Comparison of ENCODE assay signal across 16 mouse cellular contexts in the genomic region with DNA sequence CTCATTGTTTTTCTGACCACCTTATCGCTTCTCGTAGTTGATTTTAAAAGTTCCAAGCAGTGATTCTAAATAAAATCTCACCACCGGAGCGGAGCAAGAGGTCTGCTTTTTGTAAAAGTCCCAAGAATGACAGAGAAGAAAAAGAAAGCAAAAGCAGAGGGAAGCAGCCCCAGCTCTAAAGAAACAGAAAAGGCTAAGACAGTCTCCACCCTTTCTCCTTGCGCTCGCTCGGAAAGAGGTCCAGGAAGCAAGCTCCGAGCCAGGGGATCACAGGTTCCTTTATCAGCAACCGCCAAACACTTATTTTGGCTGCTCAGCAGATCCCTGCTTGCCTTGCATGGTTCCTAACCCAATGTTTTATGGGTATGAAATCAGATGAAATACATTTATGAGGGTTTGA.
DNase-seq lines count a peak whose midpoint lies in the region; ATAC-seq and TF ChIP-seq lines count a peak whose summit lies in the region.
"Had no signal": no experiment of that assay in that cellular context is flagged by ENCODE, and none has a peak within 500 bp of the region (broad histone marks: within the 10 kb centered on the region; RNA-seq: fewer than 3 reads in every experiment).

No protein-coding gene starts in this region.

- H3K27ac ChIP-seq in embryonic facial prominence, embryonic 14.5 days (replicated peaks; ENCODE audit: low read depth, low read length), result peak overlapping the region; percentile 76
- H3K27ac ChIP-seq in heart, embryonic 13.5 days (replicated peaks), result no peak overlapping the region
- H3K27ac ChIP-seq in intestine, embryonic 15.5 days, result no peak overlapping the region
- H3K27ac ChIP-seq in gastrocnemius, adult 2 months, result no peak overlapping the region
- H3K27ac ChIP-seq: forebrain, embryonic 15.5 days; hindbrain, embryonic 15.5 days; midbrain, embryonic 12.5 days had no signal

- no peak for ATAC-seq in embryonic facial prominence, embryonic 14.5 days (ENCODE audit: low read depth)
- no peak for ATAC-seq in heart, embryonic 13.5 days (ENCODE audit: extremely low read depth, insufficient number of reproducible peaks, low FRiP score, low TSS enrichment)
- no peak for ATAC-seq in intestine, embryonic 15.5 days
- ATAC-seq: forebrain, embryonic 15.5 days had no signal

- no peak for TF ChIP-seq CTCF in gastrocnemius, adult 2 months (IDR thresholded peaks at IDR 0.05)

- no peaks in the 10 kb centered on the region for H3K4me1 ChIP-seq in embryonic facial prominence, embryonic 14.5 days (ENCODE audit: control insufficient read depth, insufficient read depth, low read length)
- H3K4me1 ChIP-seq in heart, embryonic 13.5 days, result 0 out of 2 replicates have a peak, but pooled peaks cover 2% of the 10 kb centered on the region
- no peaks in the 10 kb centered on the region for H3K4me1 ChIP-seq in intestine, embryonic 15.5 days (replicated peaks)
- H3K4me1 ChIP-seq: forebrain, embryonic 15.5 days; hindbrain, embryonic 15.5 days had no signal

- H3K36me3 ChIP-seq in embryonic facial prominence, embryonic 14.5 days (ENCODE audit: control insufficient read depth, insufficient read depth, low read length), result no peaks in the 10 kb centered on the region
- H3K36me3 ChIP-seq in heart, embryonic 13.5 days, result no peaks in the 10 kb centered on the region
- H3K36me3 ChIP-seq in intestine, embryonic 15.5 days, result no peaks in the 10 kb centered on the region
- H3K36me3 ChIP-seq: forebrain, embryonic 15.5 days; hindbrain, embryonic 15.5 days; midbrain, embryonic 12.5 days had no signal

- peak overlapping the region; percentile 17; the same call in 1 of the 2 replicates for H3K4me3 ChIP-seq in embryonic facial prominence, embryonic 14.5 days (ENCODE audit: low read depth, low read length)
- peak overlapping the region; percentile 29 for H3K4me3 ChIP-seq in heart, embryonic 13.5 days
- H3K4me3 ChIP-seq in intestine, embryonic 15.5 days (replicated peaks), result 0 out of 2 replicates have a peak overlapping the region, but pooled peaks have one; percentile 14
- no peak overlapping the region for H3K4me3 ChIP-seq in gastrocnemius, adult 2 months
- H3K4me3 ChIP-seq: forebrain, embryonic 15.5 days; hindbrain, embryonic 15.5 days; midbrain, embryonic 12.5 days had no signal

- H3K27me3 ChIP-seq in embryonic facial prominence, embryonic 14.5 days (replicated peaks; ENCODE audit: control insufficient read depth, insufficient read depth, low read length), result no peaks in the 10 kb centered on the region
- no peaks in the 10 kb centered on the region for H3K27me3 ChIP-seq in heart, embryonic 13.5 days (replicated peaks)
- no peaks in the 10 kb centered on the region for H3K27me3 ChIP-seq in intestine, embryonic 15.5 days (replicated peaks)
- H3K27me3 ChIP-seq: forebrain, embryonic 15.5 days; hindbrain, embryonic 15.5 days; midbrain, embryonic 12.5 days had no signal

- DNase-seq in MN1 (ENCODE audit: low spot score), result peak; percentile 58
- DNase-seq in embryonic facial prominence, embryonic 14.5 days (ENCODE audit: low spot score), result no peak
- no peak for DNase-seq in urinary bladder, adult 2 months (ENCODE audit: low spot score)
- DNase-seq in retina, postnatal 1 day, result no peak
- no peak for DNase-seq in gastrocnemius, adult 2 months
- DNase-seq: cerebellum, postnatal 10 days; kidney, adult 2 months; kidney, postnatal 25 days; layer of hippocampus, adult 9-11 months; liver; lung, adult 18-20 months had no signal

- H3K9ac ChIP-seq in embryonic facial prominence, embryonic 14.5 days (ENCODE audit: low read depth, low read length), result peak overlapping the region; percentile 27; the same call in 1 of the 2 replicates
- H3K9ac ChIP-seq in heart, embryonic 13.5 days, result no peak overlapping the region; the same call in 1 of the 2 replicates
- no peak overlapping the region for H3K9ac ChIP-seq in intestine, embryonic 15.5 days
- H3K9ac ChIP-seq: forebrain, embryonic 15.5 days; hindbrain, embryonic 15.5 days; midbrain, embryonic 12.5 days had no signal

- no peaks in the 10 kb centered on the region for H3K9me3 ChIP-seq in embryonic facial prominence, embryonic 14.5 days (ENCODE audit: control insufficient read depth, low read length)
- H3K9me3 ChIP-seq in heart, embryonic 13.5 days, result no peaks in the 10 kb centered on the region
- H3K9me3 ChIP-seq in intestine, embryonic 15.5 days, result no peaks in the 10 kb centered on the region
- H3K9me3 ChIP-seq: forebrain, embryonic 15.5 days; hindbrain, embryonic 15.5 days; midbrain, embryonic 12.5 days had no signal

- H3K4me2 ChIP-seq in embryonic facial prominence, embryonic 14.5 days (ENCODE audit: low read depth, low read length), result peak overlapping the region; percentile 31
- H3K4me2 ChIP-seq in heart, embryonic 13.5 days, result peak overlapping the region; percentile 55
- H3K4me2 ChIP-seq in intestine, embryonic 15.5 days (replicated peaks), result peak overlapping the region; percentile 43
- H3K4me2 ChIP-seq: hindbrain, embryonic 15.5 days had no signal

- intact Hi-C loops in gastrocnemius, adult 2 months (cut with DNase I), result no loop called here

- WGBS in embryonic facial prominence, embryonic 14.5 days, result 59% methylated on average over 9 of the region's 9 CpGs
- 28% methylated on average over 9 of the region's 9 CpGs for WGBS in heart, embryonic 13.5 days
- WGBS in intestine, embryonic 15.5 days, result 36% methylated on average over 9 of the region's 9 CpGs
